Mouse (Mus musculus) heart, postnatal 0 days (tissue): ENCODE measurements around the gene Zfyve26.

ENCODE experiments used
- CTCF ChIP-seq: IDR thresholded peaks from 2 replicates; pipeline ENCODE4 v1.5.1; 2016; ENCODE audit warnings: antibody characterized with exemption, control low read depth, low read depth
- EP300 ChIP-seq: IDR thresholded peaks from 2 replicates; pipeline ENCODE4 v1.6.1; 2016; ENCODE audit warnings: antibody characterized with exemption, low read depth

- TF ChIP-seq CTCF (no peak), EP300 (no peak)
Measured at GRCm38 (mm10) chr12:79331722-79332121, 35.6 kb upstream of the Zfyve26 start.
